Mouse (Mus musculus) induced T-regulatory cell, adult 2 months (primary cell): ENCODE results near the gene Acacb.

Experiments
- DNase-seq: peaks from one replicate; pipeline ENCODE4 v3.0.0-alpha.2; 2012; ENCODE audit warnings: low read depth

The Acacb gene

GRCm38 (mm10) chr5:114135516-114135915 lies 10.8 kb upstream of the Acacb start:
- DNase-seq = peak; percentile 66

GRCm38 (mm10) chr5:114137481-114138276 lies 8.7 kb upstream of the Acacb start:
- no peak for DNase-seq

- no peak for DNase-seq
Observed at GRCm38 (mm10) chr5:114138277-114139164, 7.8 kb upstream of the Acacb start.

- no peak for DNase-seq
Observed at GRCm38 (mm10) chr5:114139175-114139574, 7.2 kb upstream of the Acacb start.

GRCm38 (mm10) chr5:114147043-114147972 lies 973 bp downstream of the Acacb start:
- no peak for DNase-seq

GRCm38 (mm10) chr5:114152359-114153092 lies 6.2 kb downstream of the Acacb start:
- no peak for DNase-seq

GRCm38 (mm10) chr5:114153490-114153889 lies 7.2 kb downstream of the Acacb start:
- DNase-seq = peak; percentile 31

- DNase-seq = no peak
Observed at GRCm38 (mm10) chr5:114154765-114155164, 8.4 kb downstream of the Acacb start.

- no peak for DNase-seq
Observed at GRCm38 (mm10) chr5:114155168-114155933, 9.0 kb downstream of the Acacb start.

GRCm38 (mm10) chr5:114157236-114157635 lies 10.9 kb downstream of the Acacb start:
- no peak for DNase-seq

GRCm38 (mm10) chr5:114161424-114161823 lies 15.1 kb downstream of the Acacb start:
- DNase-seq = no peak

- peak; percentile 34 for DNase-seq
Observed at GRCm38 (mm10) chr5:114162106-114162815, 15.9 kb downstream of the Acacb start.

- DNase-seq = no peak
Observed at GRCm38 (mm10) chr5:114163117-114163696, 16.9 kb downstream of the Acacb start.

GRCm38 (mm10) chr5:114170345-114170744 lies 24.0 kb downstream of the Acacb start:
- no peak for DNase-seq

GRCm38 (mm10) chr5:114172936-114173335 lies 26.6 kb downstream of the Acacb start:
- no peak for DNase-seq

GRCm38 (mm10) chr5:114173458-114173857 lies 27.1 kb downstream of the Acacb start:
- peak; percentile 43 for DNase-seq

GRCm38 (mm10) chr5:114173877-114174581 lies 27.7 kb downstream of the Acacb start:
- DNase-seq = no peak

GRCm38 (mm10) chr5:114174639-114175038 lies 28.3 kb downstream of the Acacb start:
- peak; percentile 58 for DNase-seq
